ENCODE assay signal across 8 mouse cellular contexts in the genomic region with DNA sequence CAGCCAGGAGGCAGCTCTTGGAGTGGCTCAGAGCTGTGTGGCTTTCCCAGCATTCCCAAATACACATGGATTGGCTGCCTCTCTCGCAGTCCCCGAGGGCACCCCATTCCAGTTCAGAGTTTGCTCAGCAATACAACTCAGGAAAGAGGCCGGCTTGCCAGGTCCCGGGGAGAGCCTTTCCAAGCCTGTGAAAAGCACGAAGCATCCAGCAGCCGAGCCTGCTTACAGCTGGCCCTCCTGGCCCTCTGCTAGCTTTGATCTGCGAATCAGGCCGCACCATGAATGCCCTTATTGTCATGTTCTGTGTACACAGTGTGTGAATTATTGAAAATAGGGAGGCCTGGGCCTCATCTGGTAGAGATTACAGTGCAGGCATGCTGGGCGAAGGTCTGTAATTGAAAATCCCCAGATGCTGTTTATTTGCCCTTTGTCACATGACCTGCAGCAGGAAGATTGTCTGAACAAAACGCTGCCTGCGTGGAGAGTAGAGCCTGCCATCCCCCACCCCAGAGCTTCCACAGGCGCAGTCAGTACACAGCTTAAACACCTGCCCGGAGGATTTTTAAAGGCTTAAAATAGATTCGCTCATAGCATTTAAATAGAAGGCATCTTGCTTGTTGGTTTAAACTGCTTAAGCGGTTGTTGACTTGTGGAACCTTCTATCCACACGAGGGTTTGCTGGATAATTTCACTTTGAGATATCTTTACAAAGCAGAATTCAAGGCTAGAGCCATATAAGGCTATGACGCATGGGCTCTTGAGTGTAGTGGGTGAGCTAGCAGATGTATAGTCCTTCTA.
DNase-seq lines count a peak whose midpoint lies in the region; ATAC-seq lines count a peak whose summit lies in the region.

No protein-coding gene starts in this region.

- H3K36me3 ChIP-seq in forebrain, embryonic 10.5 days (replicated peaks) = no peaks in the 10 kb centered on the region
- no peaks in the 10 kb centered on the region for H3K36me3 ChIP-seq in heart, embryonic 11.5 days (ENCODE audit: control insufficient read depth, insufficient read depth, low read length)
- no peaks in the 10 kb centered on the region for H3K36me3 ChIP-seq in limb, embryonic 13.5 days
- no peaks in the 10 kb centered on the region for H3K36me3 ChIP-seq in midbrain, embryonic 15.5 days (replicated peaks)
- no peaks in the 10 kb centered on the region for H3K36me3 ChIP-seq in stomach, embryonic 15.5 days

- WGBS in forebrain, embryonic 10.5 days = 16% methylated on average over 17 of the region's 17 CpGs
- 13% methylated on average over 17 of the region's 17 CpGs for WGBS in heart, embryonic 11.5 days (ENCODE audit: insufficient replicate concordance)
- 6% methylated on average over 17 of the region's 17 CpGs for WGBS in limb, embryonic 13.5 days
- 3% methylated on average over 17 of the region's 17 CpGs for WGBS in midbrain, embryonic 15.5 days
- 10% methylated on average over 17 of the region's 17 CpGs for WGBS in stomach, embryonic 15.5 days

- no peaks in the 10 kb centered on the region for H3K9me3 ChIP-seq in forebrain, embryonic 10.5 days
- H3K9me3 ChIP-seq in heart, embryonic 11.5 days (replicated peaks; ENCODE audit: control insufficient read depth, low read length) = no peaks in the 10 kb centered on the region
- no peaks in the 10 kb centered on the region for H3K9me3 ChIP-seq in limb, embryonic 13.5 days
- H3K9me3 ChIP-seq in midbrain, embryonic 15.5 days = no peaks in the 10 kb centered on the region
- H3K9me3 ChIP-seq in stomach, embryonic 15.5 days = no peaks in the 10 kb centered on the region

- peak; percentile 89 for DNase-seq in Muller cell, postnatal 12 days (ENCODE audit: inconsistent ontology term)
- peak; percentile 76 for DNase-seq in forebrain, embryonic 10.5 days (ENCODE audit: extremely low spot score, low spot score)
- peak; percentile 84 for DNase-seq in kidney, adult 9 months
- no peak for DNase-seq in spleen, postnatal 4 days (ENCODE audit: low spot score in 2 of 2)

- peak overlapping the region; percentile 49 for H3K4me2 ChIP-seq in heart, embryonic 11.5 days
- peak overlapping the region; percentile 52 for H3K4me2 ChIP-seq in limb, embryonic 13.5 days (replicated peaks)
- peak overlapping the region; percentile 29 for H3K4me2 ChIP-seq in midbrain, embryonic 15.5 days
- peak overlapping the region; percentile 42 for H3K4me2 ChIP-seq in stomach, embryonic 15.5 days

- H3K4me3 ChIP-seq in forebrain, embryonic 10.5 days = peak overlapping the region; percentile 32
- 0 out of 2 replicates have a peak overlapping the region, but pooled peaks have one; percentile 8 for H3K4me3 ChIP-seq in heart, embryonic 11.5 days (ENCODE audit: low read depth, low read length)
- H3K4me3 ChIP-seq in limb, embryonic 13.5 days = no peak overlapping the region
- no peak overlapping the region for H3K4me3 ChIP-seq in midbrain, embryonic 15.5 days
- H3K4me3 ChIP-seq in stomach, embryonic 15.5 days (replicated peaks) = no peak overlapping the region

- peak overlapping the region; percentile 56 for H3K9ac ChIP-seq in heart, embryonic 11.5 days (ENCODE audit: low read depth, low read length)
- 0 out of 2 replicates have a peak overlapping the region, but pooled peaks have one; percentile 25 for H3K9ac ChIP-seq in limb, embryonic 13.5 days
- H3K9ac ChIP-seq in midbrain, embryonic 15.5 days = 0 out of 2 replicates have a peak overlapping the region, but pooled peaks have one; percentile 20
- H3K9ac ChIP-seq in stomach, embryonic 15.5 days = no peak overlapping the region

- peak overlapping the region; percentile 85 for H3K27ac ChIP-seq in forebrain, embryonic 10.5 days
- H3K27ac ChIP-seq in heart, embryonic 11.5 days (ENCODE audit: low read depth, low read length) = peak overlapping the region; percentile 94
- peak overlapping the region; percentile 83 for H3K27ac ChIP-seq in limb, embryonic 13.5 days
- H3K27ac ChIP-seq in midbrain, embryonic 15.5 days = peak overlapping the region; percentile 83
- peak overlapping the region; percentile 95 for H3K27ac ChIP-seq in stomach, embryonic 15.5 days

- H3K4me1 ChIP-seq in forebrain, embryonic 10.5 days = peaks cover 92% of the 10 kb centered on the region
- H3K4me1 ChIP-seq in heart, embryonic 11.5 days (ENCODE audit: control insufficient read depth, insufficient read depth, low read length) = peaks cover 61% of the 10 kb centered on the region
- peaks cover 81% of the 10 kb centered on the region for H3K4me1 ChIP-seq in limb, embryonic 13.5 days
- peaks cover 45% of the 10 kb centered on the region for H3K4me1 ChIP-seq in midbrain, embryonic 15.5 days
- peaks cover 46% of the 10 kb centered on the region for H3K4me1 ChIP-seq in stomach, embryonic 15.5 days

- peak; percentile 42 for ATAC-seq in heart, embryonic 11.5 days (replicated peaks; ENCODE audit: insufficient number of reproducible peaks, low FRiP score, low TSS enrichment)
- peak; percentile 76 for ATAC-seq in limb, embryonic 13.5 days (ENCODE audit: low FRiP score, low read depth)
- peak; percentile 87 for ATAC-seq in midbrain, embryonic 15.5 days (replicated peaks)
- peak; percentile 94 for ATAC-seq in stomach, embryonic 15.5 days (ENCODE audit: insufficient read depth, low FRiP score, low read depth)

- H3K27me3 ChIP-seq in forebrain, embryonic 10.5 days (ENCODE audit: poor library complexity, severe bottlenecking) = 0 out of 2 replicates have a peak, but pooled peaks cover 7% of the 10 kb centered on the region
- H3K27me3 ChIP-seq in heart, embryonic 11.5 days (ENCODE audit: control insufficient read depth, insufficient read depth, low read length) = no peaks in the 10 kb centered on the region
- H3K27me3 ChIP-seq in limb, embryonic 13.5 days = no peaks in the 10 kb centered on the region
- H3K27me3 ChIP-seq in midbrain, embryonic 15.5 days (replicated peaks) = no peaks in the 10 kb centered on the region
- no peaks in the 10 kb centered on the region for H3K27me3 ChIP-seq in stomach, embryonic 15.5 days (replicated peaks)

Comparison
In these comparisons a context has a peak if more than half of its experiments do, and no peak if none do; other contexts are left out.
1. DNase-seq: peak in Muller cell, postnatal 12 days (single experiment), forebrain, embryonic 10.5 days (single experiment) and kidney, adult 9 months (single experiment); none in spleen, postnatal 4 days (0 of 2).
2. H3K4me3 ChIP-seq: peak in forebrain, embryonic 10.5 days (single experiment) and heart, embryonic 11.5 days (single experiment); none in limb, embryonic 13.5 days (single experiment), midbrain, embryonic 15.5 days (single experiment) and stomach, embryonic 15.5 days (single experiment).
3. ATAC-seq: peak in every context shown above with its lines; median percentile 94 in stomach, embryonic 15.5 days; 87 in midbrain, embryonic 15.5 days; 76 in limb, embryonic 13.5 days; 42 in heart, embryonic 11.5 days.
4. Peak in every context shown above with its lines, with median percentiles within 50 percentile points of each other: H3K27ac ChIP-seq and H3K4me2 ChIP-seq.